Mouse (Mus musculus): ENCODE data around the gene Tmem185b. TPM values are rescaled to one million over a fixed set of nuclear protein-coding genes. Genes with fewer than 3 reads are reported as not detected.

Tmem185b gene
- total and polyA plus RNA-seq, 3 experiments, result 27.7 to 58.0 (median 35.9) TPM

- DNase-seq (ENCODE audit: low spot score) (no peak), ATAC-seq (ENCODE audit: extremely low read depth, insufficient number of reproducible peaks, low FRiP score, poor library complexity, severe bottlenecking) (no peak)
- no peak for TF ChIP-seq POLR2AphosphoS5 (IDR thresholded peaks at IDR 0.05; ENCODE audit: insufficient replicate concordance, low read depth, low read length)
These were observed 23.3 kb downstream of the Tmem185b start for GRCm38 (mm10) chr1:119549327-119549689.

GRCm38 (mm10) chr1:119550064-119550463, 24.1 kb downstream of the Tmem185b start:
- Histone ChIP-seq H3K36me3 (replicated peaks) (peaks cover 86% of the 10 kb centered on the region), H3K4me3 (ENCODE audit: low read depth, low read length) (no peak overlapping the region), H3K27me3 (ENCODE audit: insufficient read depth, low read length) (no peaks in the 10 kb centered on the region), H3K4me1 (ENCODE audit: insufficient read depth, low read depth, low read length) (peaks cover 12% of the 10 kb centered on the region), H3K9me3 (replicated peaks) (no peaks in the 10 kb centered on the region)
- TF ChIP-seq TAL1 (conservative IDR thresholded peaks at IDR 0.05; ENCODE audit: low read depth, low read length), result no peak
- DNase-seq (ENCODE audit: low spot score) (no peak), ATAC-seq (ENCODE audit: extremely low read depth, insufficient number of reproducible peaks, low FRiP score, poor library complexity, severe bottlenecking) (no peak)

More at GRCm38 (mm10) chr1:119549327-119549689, 23.3 kb downstream of the Tmem185b start:
- Histone ChIP-seq H3K9me3 (replicated peaks) (no peaks in the 10 kb centered on the region), H3K4me3 (ENCODE audit: low read depth, low read length) (no peak overlapping the region), H3K36me3 (replicated peaks) (peaks cover 85% of the 10 kb centered on the region), H3K4me1 (ENCODE audit: insufficient read depth, low read depth, low read length) (peaks cover 20% of the 10 kb centered on the region), H3K27me3 (ENCODE audit: insufficient read depth, low read length) (no peaks in the 10 kb centered on the region)

- DNase-seq (ENCODE audit: low spot score), result no peak
- Histone ChIP-seq H3K27me3 (ENCODE audit: insufficient read depth, low read length) (no peaks in the 10 kb centered on the region), H3K36me3 (replicated peaks) (peaks cover 85% of the 10 kb centered on the region), H3K4me3 (ENCODE audit: low read depth, low read length) (no peak overlapping the region), H3K9me3 (replicated peaks) (no peaks in the 10 kb centered on the region), H3K4me1 (ENCODE audit: insufficient read depth, low read depth, low read length) (peaks cover 2% of the 10 kb centered on the region; the same call in 1 of the 2 replicates)
- no peak for ATAC-seq (ENCODE audit: extremely low read depth, insufficient number of reproducible peaks, low FRiP score, poor library complexity, severe bottlenecking)
- TF ChIP-seq POLR2AphosphoS5 (IDR thresholded peaks at IDR 0.05; ENCODE audit: insufficient replicate concordance, low read depth, low read length) (no peak), CTCF (IDR thresholded peaks at IDR 0.05; ENCODE audit: low read depth, low read length) (no peak), GATA1 (IDR thresholded peaks at IDR 0.05; ENCODE audit: borderline replicate concordance, low read length) (no peak), GATA2 (IDR thresholded peaks at IDR 0.05; ENCODE audit: borderline replicate concordance, low read depth, low read length) (no peak), TAL1 (conservative IDR thresholded peaks at IDR 0.05; ENCODE audit: low read depth, low read length) (no peak)
These were observed 25.7 kb downstream of the Tmem185b start for GRCm38 (mm10) chr1:119551651-119552050.

GRCm38 (mm10) chr1:119555651-119556050, 29.7 kb downstream of the Tmem185b start:
- Histone ChIP-seq H3K36me3 (replicated peaks) (peaks cover 76% of the 10 kb centered on the region), H3K27me3 (ENCODE audit: insufficient read depth, low read length) (no peaks in the 10 kb centered on the region), H3K4me3 (ENCODE audit: low read depth, low read length) (no peak overlapping the region), H3K9me3 (replicated peaks) (no peaks in the 10 kb centered on the region), H3K4me1 (ENCODE audit: insufficient read depth, low read depth, low read length) (no peaks in the 10 kb centered on the region)
- TF ChIP-seq GATA1 (IDR thresholded peaks at IDR 0.05; ENCODE audit: borderline replicate concordance, low read length) (no peak), GATA2 (IDR thresholded peaks at IDR 0.05; ENCODE audit: borderline replicate concordance, low read depth, low read length) (no peak), TAL1 (conservative IDR thresholded peaks at IDR 0.05; ENCODE audit: low read depth, low read length) (no peak), POLR2AphosphoS5 (IDR thresholded peaks at IDR 0.05; ENCODE audit: insufficient replicate concordance, low read depth, low read length) (no peak), CTCF (IDR thresholded peaks at IDR 0.05; ENCODE audit: low read depth, low read length) (no peak)
- ATAC-seq (ENCODE audit: extremely low read depth, insufficient number of reproducible peaks, low FRiP score, poor library complexity, severe bottlenecking) (no peak), DNase-seq (ENCODE audit: low spot score) (no peak)

DNA sequence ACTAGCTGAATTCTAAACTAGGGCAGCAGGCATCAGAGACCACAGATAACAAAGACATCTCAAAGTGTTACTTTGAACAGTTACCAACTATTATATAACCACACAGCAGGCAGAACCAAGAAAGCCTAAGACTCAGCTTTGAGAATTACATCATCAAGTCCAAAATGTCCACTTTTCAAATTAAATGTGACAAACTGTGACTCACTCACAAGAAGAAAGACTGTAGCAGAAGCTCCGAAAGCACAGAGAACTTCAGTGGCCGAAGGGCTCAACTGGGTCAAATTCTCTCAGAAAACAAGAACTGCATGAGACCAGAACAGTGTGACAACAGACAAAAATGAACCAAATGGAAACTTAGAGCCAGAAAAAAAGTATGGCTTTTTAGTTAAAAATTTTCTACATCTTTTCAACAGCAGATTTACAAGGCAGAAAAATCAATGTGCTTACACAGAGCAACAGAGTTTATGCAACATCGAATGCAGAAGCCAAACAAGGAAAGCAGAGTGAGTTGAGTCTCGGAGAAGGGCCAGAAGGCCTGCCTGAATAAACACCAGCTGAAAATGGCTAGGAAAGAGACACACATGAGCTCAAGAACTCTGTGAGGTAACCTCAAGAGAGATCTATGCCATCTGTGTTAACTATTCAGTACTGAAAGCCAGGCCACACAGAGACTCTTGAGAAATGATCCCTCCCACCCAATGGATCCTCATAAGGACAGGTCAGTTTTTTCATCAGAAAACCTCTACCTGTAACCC, 31.9 kb downstream of the Tmem185b start:
- TF ChIP-seq GATA1 (IDR thresholded peaks at IDR 0.05; ENCODE audit: borderline replicate concordance, low read length) (no peak), CTCF (IDR thresholded peaks at IDR 0.05; ENCODE audit: low read depth, low read length) (no peak), POLR2AphosphoS5 (IDR thresholded peaks at IDR 0.05; ENCODE audit: insufficient replicate concordance, low read depth, low read length) (no peak), GATA2 (IDR thresholded peaks at IDR 0.05; ENCODE audit: borderline replicate concordance, low read depth, low read length) (no peak), TAL1 (conservative IDR thresholded peaks at IDR 0.05; ENCODE audit: low read depth, low read length) (no peak)
- peaks cover 64% of the 10 kb centered on the region for H3K36me3 ChIP-seq (replicated peaks)
- H3K27me3 ChIP-seq (ENCODE audit: insufficient read depth, low read length), result no peaks in the 10 kb centered on the region
- ATAC-seq (ENCODE audit: extremely low read depth, insufficient number of reproducible peaks, low FRiP score, poor library complexity, severe bottlenecking) (no peak), DNase-seq (ENCODE audit: low spot score) (no peak)
- no peaks in the 10 kb centered on the region for H3K4me1 ChIP-seq (ENCODE audit: insufficient read depth, low read depth, low read length)
- H3K4me3 ChIP-seq (ENCODE audit: low read depth, low read length), result no peak overlapping the region
- no peaks in the 10 kb centered on the region for H3K9me3 ChIP-seq (replicated peaks)

- DNase-seq (ENCODE audit: low spot score) (no peak), ATAC-seq (ENCODE audit: extremely low read depth, insufficient number of reproducible peaks, low FRiP score, poor library complexity, severe bottlenecking) (no peak)
- Histone ChIP-seq H3K4me1 (ENCODE audit: insufficient read depth, low read depth, low read length) (peaks cover 3% of the 10 kb centered on the region; the same call in 1 of the 2 replicates), H3K9me3 (replicated peaks) (no peaks in the 10 kb centered on the region), H3K27me3 (ENCODE audit: insufficient read depth, low read length) (no peaks in the 10 kb centered on the region), H3K36me3 (replicated peaks) (peaks cover 42% of the 10 kb centered on the region), H3K4me3 (ENCODE audit: low read depth, low read length) (no peak overlapping the region)
- TF ChIP-seq POLR2AphosphoS5 (IDR thresholded peaks at IDR 0.05; ENCODE audit: insufficient replicate concordance, low read depth, low read length) (no peak), GATA2 (IDR thresholded peaks at IDR 0.05; ENCODE audit: borderline replicate concordance, low read depth, low read length) (no peak), TAL1 (conservative IDR thresholded peaks at IDR 0.05; ENCODE audit: low read depth, low read length) (no peak), GATA1 (IDR thresholded peaks at IDR 0.05; ENCODE audit: borderline replicate concordance, low read length) (no peak), CTCF (IDR thresholded peaks at IDR 0.05; ENCODE audit: low read depth, low read length) (no peak)
These were observed 39.6 kb downstream of the Tmem185b start for GRCm38 (mm10) chr1:119565531-119565930.

Data from G1E (cell line).